Comparison of ENCODE assay signal across 17 mouse cellular contexts in the genomic region with DNA sequence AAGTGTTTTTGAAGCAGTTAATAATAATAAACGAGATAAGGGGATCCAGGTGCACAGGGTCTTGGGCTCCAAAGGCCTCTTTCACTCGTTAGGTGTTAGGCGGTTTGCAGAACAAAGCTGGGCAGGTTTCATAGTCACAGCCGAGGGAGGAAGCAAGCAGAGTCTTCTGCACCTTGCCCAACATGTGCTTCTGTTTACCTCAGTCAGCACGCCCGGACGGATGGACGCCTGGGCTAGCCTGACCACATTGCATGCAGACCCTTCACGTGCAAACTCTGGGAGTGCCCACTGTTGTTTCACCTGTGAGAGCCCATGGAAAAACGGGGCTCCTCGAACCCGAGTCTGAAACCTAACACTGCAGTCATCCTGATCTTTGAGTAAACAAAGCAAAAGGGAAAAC. TPM values are rescaled to one million over a fixed set of nuclear protein-coding genes. Genes with fewer than 3 reads are reported as not detected.
A peak's percentile ranks its signal among the peaks of the same experiment; 100 is the strongest.
DNase-seq lines count a peak whose midpoint lies in the region; ATAC-seq and TF ChIP-seq lines count a peak whose summit lies in the region.
"Had no signal": no experiment of that assay in that cellular context is flagged by ENCODE, and none has a peak within 500 bp of the region (broad histone marks: within the 10 kb centered on the region; RNA-seq: fewer than 3 reads in every experiment).

No protein-coding gene starts in this region.

- 45% methylated on average over 12 of the region's 12 CpGs for WGBS in heart, embryonic 15.5 days
- WGBS in lung, embryonic 14.5 days, result 34% methylated on average over 12 of the region's 12 CpGs
- 38% methylated on average over 12 of the region's 12 CpGs for WGBS in intestine, embryonic 15.5 days
- 31% methylated on average over 12 of the region's 12 CpGs for WGBS in stomach, embryonic 15.5 days

- no peaks in the 10 kb centered on the region for H3K36me3 ChIP-seq in heart, embryonic 15.5 days
- H3K36me3 ChIP-seq in lung, embryonic 14.5 days (ENCODE audit: insufficient read depth), result no peaks in the 10 kb centered on the region
- no peaks in the 10 kb centered on the region for H3K36me3 ChIP-seq in intestine, embryonic 15.5 days
- H3K36me3 ChIP-seq in stomach, embryonic 15.5 days, result no peaks in the 10 kb centered on the region
- H3K36me3 ChIP-seq: midbrain, embryonic 12.5 days; neural tube, embryonic 12.5 days had no signal

- H3K27me3 ChIP-seq in heart, embryonic 15.5 days, result no peaks in the 10 kb centered on the region
- H3K27me3 ChIP-seq in lung, embryonic 14.5 days (ENCODE audit: insufficient read depth, low read length), result no peaks in the 10 kb centered on the region
- no peaks in the 10 kb centered on the region for H3K27me3 ChIP-seq in intestine, embryonic 15.5 days (replicated peaks)
- no peaks in the 10 kb centered on the region for H3K27me3 ChIP-seq in stomach, embryonic 15.5 days (replicated peaks)
- H3K27me3 ChIP-seq: midbrain, embryonic 12.5 days; neural tube, embryonic 12.5 days had no signal

- H3K4me3 ChIP-seq in heart, embryonic 15.5 days, result no peak overlapping the region
- H3K4me3 ChIP-seq in lung, embryonic 14.5 days (ENCODE audit: low read depth, low read length), result peak overlapping the region; percentile 8; the same call in 1 of the 2 replicates
- peak overlapping the region; percentile 17; the same call in 1 of the 2 replicates for H3K4me3 ChIP-seq in intestine, embryonic 15.5 days (replicated peaks)
- no peak overlapping the region; the same call in 1 of the 2 replicates for H3K4me3 ChIP-seq in stomach, embryonic 15.5 days (replicated peaks)
- H3K4me3 ChIP-seq: midbrain, embryonic 12.5 days; neural tube, embryonic 12.5 days had no signal

- ATAC-seq in heart, embryonic 15.5 days (replicated peaks; ENCODE audit: insufficient number of reproducible peaks, insufficient read depth, low FRiP score, low read depth), result no peak
- ATAC-seq in lung, embryonic 14.5 days (ENCODE audit: insufficient read depth), result no peak; the same call in 1 of the 2 replicates
- no peak; the same call in 1 of the 2 replicates for ATAC-seq in intestine, embryonic 15.5 days
- no peak for ATAC-seq in stomach, embryonic 15.5 days (ENCODE audit: insufficient read depth, low FRiP score, low read depth)

- H3K4me1 ChIP-seq in heart, embryonic 15.5 days (replicated peaks), result no peaks in the 10 kb centered on the region
- H3K4me1 ChIP-seq in lung, embryonic 14.5 days (ENCODE audit: insufficient read depth), result no peaks in the 10 kb centered on the region
- 0 out of 2 replicates have a peak, but pooled peaks cover 5% of the 10 kb centered on the region for H3K4me1 ChIP-seq in intestine, embryonic 15.5 days (replicated peaks)
- H3K4me1 ChIP-seq in stomach, embryonic 15.5 days, result no peaks in the 10 kb centered on the region
- H3K4me1 ChIP-seq: midbrain, embryonic 12.5 days; neural tube, embryonic 12.5 days had no signal

- no peak for TF ChIP-seq CTCF in lung, embryonic 14.5 days (IDR thresholded peaks at IDR 0.05; ENCODE audit: low read depth)

- no peak overlapping the region for H3K9ac ChIP-seq in heart, embryonic 15.5 days
- no peak overlapping the region for H3K9ac ChIP-seq in lung, embryonic 14.5 days
- H3K9ac ChIP-seq in intestine, embryonic 15.5 days, result no peak overlapping the region
- H3K9ac ChIP-seq in stomach, embryonic 15.5 days, result no peak overlapping the region
- H3K9ac ChIP-seq: midbrain, embryonic 12.5 days; neural tube, embryonic 12.5 days had no signal

- H3K4me2 ChIP-seq in heart, embryonic 15.5 days, result peak overlapping the region; percentile 21; the same call in 1 of the 2 replicates
- H3K4me2 ChIP-seq in lung, embryonic 14.5 days, result peak overlapping the region; percentile 48
- peak overlapping the region; percentile 49 for H3K4me2 ChIP-seq in intestine, embryonic 15.5 days (replicated peaks)
- H3K4me2 ChIP-seq in stomach, embryonic 15.5 days, result peak overlapping the region; percentile 44
- H3K4me2 ChIP-seq: heart, embryonic 11.5 days; midbrain, embryonic 12.5 days; neural tube, embryonic 12.5 days had no signal

- no peak overlapping the region for H3K27ac ChIP-seq in heart, embryonic 15.5 days
- H3K27ac ChIP-seq in lung, embryonic 14.5 days (ENCODE audit: low read depth), result no peak overlapping the region
- no peak overlapping the region for H3K27ac ChIP-seq in intestine, embryonic 15.5 days
- no peak overlapping the region for H3K27ac ChIP-seq in stomach, embryonic 15.5 days
- H3K27ac ChIP-seq: midbrain, embryonic 12.5 days; neural tube, embryonic 12.5 days had no signal

- no peak for DNase-seq in heart, postnatal 4 days
- DNase-seq in lung, embryonic 14.5 days, result no peak
- DNase-seq in lung, postnatal 25 days (ENCODE audit: low spot score), result no peak
- no peak for DNase-seq in right cerebral cortex, postnatal 4 days
- DNase-seq in natural killer cell, adult 2 months (ENCODE audit: low spot score in 2 of 2), result no peak
- DNase-seq: B cell, adult 2 months; cerebellum, adult 9-11 months; kidney, adult 2 months; thymus, postnatal 25 days had no signal

- no peaks in the 10 kb centered on the region for H3K9me3 ChIP-seq in heart, embryonic 15.5 days (replicated peaks)
- H3K9me3 ChIP-seq in lung, embryonic 14.5 days (ENCODE audit: low read depth, low read length), result no peaks in the 10 kb centered on the region
- no peaks in the 10 kb centered on the region for H3K9me3 ChIP-seq in intestine, embryonic 15.5 days
- no peaks in the 10 kb centered on the region for H3K9me3 ChIP-seq in stomach, embryonic 15.5 days
- H3K9me3 ChIP-seq: midbrain, embryonic 12.5 days; neural tube, embryonic 12.5 days had no signal

RNA-seq across cellular contexts. Expression of a gene that starts 30.5 kb away (rescaled TPM):
- 0.06 and 0.10 TPM in 2 replicates for polyA plus RNA-seq in heart, embryonic 15.5 days (2015; fragmentation: Nextera tagmentation; extraction: Ambion mirVana)
- not detected for total RNA-seq in heart, postnatal 4 days (2021)
- polyA plus RNA-seq in lung, embryonic 14.5 days (2014; fragmentation: Nextera tagmentation; extraction: Ambion mirVana), result 0.14 TPM in 1 of 2 replicates, not detected in the other
- 0.13 and 0.30 TPM in 2 replicates for polyA plus RNA-seq in intestine, embryonic 15.5 days (2015; fragmentation: Nextera tagmentation; extraction: Ambion mirVana)
- polyA plus RNA-seq in stomach, embryonic 15.5 days (2015; fragmentation: Nextera tagmentation; extraction: Ambion mirVana), result 0.08 and 0.19 TPM in 2 replicates
- total RNA-seq: MEL had no signal
- polyA plus RNA-seq: heart, embryonic 11.5 days; liver, adult 2 months; neural tube, embryonic 12.5 days had no signal

RNA-seq across cellular contexts. Expression of a gene that starts 30.6 kb away (rescaled TPM):
- 18.6 and 20.1 TPM in 2 replicates for polyA plus RNA-seq in heart, embryonic 15.5 days (2015; fragmentation: Nextera tagmentation; extraction: Ambion mirVana)
- 10 to 100 TPM; 22.9 to 23.0 TPM for total RNA-seq in heart, postnatal 4 days (2021)
- 43.6 and 47.0 TPM in 2 replicates for polyA plus RNA-seq in lung, embryonic 14.5 days (2014; fragmentation: Nextera tagmentation; extraction: Ambion mirVana)
- 24.6 and 27.9 TPM in 2 replicates for polyA plus RNA-seq in intestine, embryonic 15.5 days (2015; fragmentation: Nextera tagmentation; extraction: Ambion mirVana)
- polyA plus RNA-seq in stomach, embryonic 15.5 days (2015; fragmentation: Nextera tagmentation; extraction: Ambion mirVana), result 26.6 and 29.1 TPM in 2 replicates

RNA-seq across cellular contexts. Expression of a gene that starts 56.9 kb away (rescaled TPM):
- not detected in 2 replicates for polyA plus RNA-seq in heart, embryonic 15.5 days (2015; fragmentation: Nextera tagmentation; extraction: Ambion mirVana)
- total RNA-seq in heart, postnatal 4 days (2021), result under 1 TPM; 0.23 to 0.45 TPM
- polyA plus RNA-seq in lung, embryonic 14.5 days (2014; fragmentation: Nextera tagmentation; extraction: Ambion mirVana), result 0.20 TPM in 1 of 2 replicates, not detected in the other
- not detected in 2 replicates for polyA plus RNA-seq in intestine, embryonic 15.5 days (2015; fragmentation: Nextera tagmentation; extraction: Ambion mirVana)
- polyA plus RNA-seq in stomach, embryonic 15.5 days (2015; fragmentation: Nextera tagmentation; extraction: Ambion mirVana), result 0.10 TPM in 1 of 2 replicates, not detected in the other
- polyA plus RNA-seq: heart, embryonic 11.5 days; kidney, adult 2 months; neural tube, embryonic 12.5 days had no signal

Comparison
In these comparisons a context has a peak if more than half of its experiments do, and no peak if none do; other contexts are left out.
1. H3K4me3 ChIP-seq: peak in lung, embryonic 14.5 days (single experiment) and intestine, embryonic 15.5 days (single experiment); none in heart, embryonic 15.5 days (single experiment) and stomach, embryonic 15.5 days (single experiment).
2. Peak in every context shown above with its lines, with median percentiles within 50 percentile points of each other: H3K4me2 ChIP-seq.